Mouse (Mus musculus): ENCODE measurements around the gene Kdm2b. TPM values are rescaled to one million over a fixed set of nuclear protein-coding genes. Genes with fewer than 3 reads are reported as not detected.

Kdm2b gene
- polyA plus RNA-seq, 1 experiment from 2014 or later: 92.2 TPM

DNA sequence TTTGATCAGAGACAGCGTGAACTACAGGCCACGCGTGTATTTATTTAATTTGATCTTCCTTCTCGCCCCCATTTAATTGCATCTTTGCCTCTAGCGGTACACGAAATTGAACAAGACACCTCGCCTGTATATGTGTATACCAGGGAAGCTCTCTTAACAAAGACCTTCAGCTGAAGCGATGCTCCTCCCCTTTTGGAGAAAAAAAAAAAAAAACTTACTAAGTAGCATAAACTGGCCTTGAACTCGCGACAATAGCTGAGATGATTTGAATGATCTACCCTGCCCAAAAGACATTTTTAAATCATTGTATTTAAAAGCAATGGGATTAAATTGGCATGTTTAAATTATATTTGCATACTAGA lies 168.1 kb downstream of the Kdm2b start:
- no peaks in the 10 kb centered on the region for H3K9me3 ChIP-seq (ENCODE audit: low read length)
- H3K36me3 ChIP-seq (ENCODE audit: insufficient read depth, low read length): peaks cover 24% of the 10 kb centered on the region
- peak overlapping the region; percentile 70 for H3K9ac ChIP-seq (replicated peaks; ENCODE audit: low read length)
- 0% methylated on average over 10 of the region's 10 CpGs for WGBS
- peak; percentile 40 for ATAC-seq (ENCODE audit: low FRiP score, low TSS enrichment)
- H3K4me3 ChIP-seq (ENCODE audit: low read length): peak overlapping the region; percentile 82
- H3K27me3 ChIP-seq (ENCODE audit: insufficient read depth, low read length): no peaks in the 10 kb centered on the region
- H3K4me2 ChIP-seq (replicated peaks; ENCODE audit: low read depth, low read length): peak overlapping the region; percentile 50
- peak overlapping the region; percentile 82 for H3K27ac ChIP-seq (ENCODE audit: low read length)
- H3K4me1 ChIP-seq (ENCODE audit: insufficient read depth, low read length): peaks cover 13% of the 10 kb centered on the region

DNA sequence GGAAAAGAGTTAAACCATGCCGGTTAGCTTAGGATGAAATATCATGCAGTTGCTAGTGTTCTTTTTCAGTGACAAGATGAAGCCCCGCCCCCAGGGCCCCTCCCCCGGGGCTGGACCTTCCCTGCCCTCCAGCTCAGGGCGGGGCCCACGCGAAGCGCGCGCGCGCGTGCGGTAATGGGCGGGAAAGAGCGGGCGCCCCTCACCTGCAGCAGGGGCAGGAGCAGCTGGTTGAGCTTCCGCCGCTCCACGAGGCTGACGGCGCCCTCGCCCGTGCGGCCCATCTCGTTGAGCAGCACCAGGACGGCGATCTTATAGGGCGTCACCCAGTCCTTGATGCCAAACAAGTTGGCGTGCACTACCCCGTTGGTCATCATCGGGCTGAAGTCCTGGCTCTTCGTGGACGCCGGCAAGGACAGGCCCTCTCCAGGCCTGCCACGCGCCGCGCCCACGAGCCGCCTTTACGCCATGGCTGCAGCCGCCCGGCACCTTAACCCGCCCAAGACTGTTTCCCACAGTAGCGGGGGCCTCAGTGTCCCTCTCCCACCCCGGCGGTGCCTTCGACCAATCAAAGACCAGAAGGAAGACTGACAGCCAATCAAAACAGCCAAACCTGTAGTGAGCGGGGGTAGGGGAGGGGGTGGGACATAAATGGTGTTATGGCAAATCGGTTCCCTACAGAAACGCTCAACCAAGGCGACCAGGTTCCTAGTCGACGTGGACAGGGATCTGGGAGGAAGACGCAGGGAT lies 168.7 kb downstream of the Kdm2b start, which contains the start of gene Anapc5:
Gene Anapc5, minus strand, starts transcription at position 563 of the 747 bp plus-strand sequence.
- Histone ChIP-seq H3K36me3 (ENCODE audit: insufficient read depth, low read length) (peaks cover 28% of the 10 kb centered on the region), H3K9ac (replicated peaks; ENCODE audit: low read length) (peak within 1 kb of the TSS; percentile 91), H3K27me3 (ENCODE audit: insufficient read depth, low read length) (no peaks in the 10 kb centered on the region), H3K9me3 (ENCODE audit: low read length) (no peaks in the 10 kb centered on the region), H3K4me2 (replicated peaks; ENCODE audit: low read depth, low read length) (peak within 1 kb of the TSS; percentile 53), H3K4me3 (ENCODE audit: low read length) (peak within 1 kb of the TSS; percentile 82), H3K4me1 (ENCODE audit: insufficient read depth, low read length) (peaks cover 13% of the 10 kb centered on the region), H3K27ac (ENCODE audit: low read length) (peak within 1 kb of the TSS; percentile 97)
- peak; percentile 100 for ATAC-seq (ENCODE audit: low FRiP score, low TSS enrichment)
- under 1% methylated on average over 55 of the region's 55 CpGs for WGBS

Other genes starting within 250 kb of the Kdm2b start
- 35.6 and 44.7 TPM in 2 replicates for gene Camkk2, start 210.4 kb downstream of the Kdm2b start, polyA plus RNA-seq (2015; fragmentation: Nextera tagmentation; extraction: Ambion mirVana)
- gene Anapc5, start 168.5 kb downstream of the Kdm2b start, polyA plus RNA-seq (2015; fragmentation: Nextera tagmentation; extraction: Ambion mirVana): 441 and 462 TPM in 2 replicates
- gene Rnf34, start 139.8 kb downstream of the Kdm2b start, polyA plus RNA-seq (2015; fragmentation: Nextera tagmentation; extraction: Ambion mirVana): 42.3 and 42.7 TPM in 2 replicates
- 17.5 and 22.1 TPM in 2 replicates for gene Orai1, start 25.3 kb upstream of the Kdm2b start, polyA plus RNA-seq (2015; fragmentation: Nextera tagmentation; extraction: Ambion mirVana)
- gene Morn3, start 57.2 kb upstream of the Kdm2b start, polyA plus RNA-seq (2015; fragmentation: Nextera tagmentation; extraction: Ambion mirVana): 0.56 TPM in 1 of 2 replicates, not detected in the other
- 16.8 and 20.0 TPM in 2 replicates for gene Tmem120b, start 78.6 kb upstream of the Kdm2b start, polyA plus RNA-seq (2015; fragmentation: Nextera tagmentation; extraction: Ambion mirVana)
- gene Rhof, start 142.9 kb upstream of the Kdm2b start, polyA plus RNA-seq (2015; fragmentation: Nextera tagmentation; extraction: Ambion mirVana): 3.2 and 3.8 TPM in 2 replicates
- 8.4 and 11.0 TPM in 2 replicates for gene Setd1b, start 152.4 kb upstream of the Kdm2b start, polyA plus RNA-seq (2015; fragmentation: Nextera tagmentation; extraction: Ambion mirVana)
- gene Psmd9, start 179.6 kb upstream of the Kdm2b start, polyA plus RNA-seq (2015; fragmentation: Nextera tagmentation; extraction: Ambion mirVana): 86.9 and 87.9 TPM in 2 replicates
- 0.23 and 0.29 TPM in 2 replicates for gene Hpd, start 192.9 kb upstream of the Kdm2b start, polyA plus RNA-seq (2015; fragmentation: Nextera tagmentation; extraction: Ambion mirVana)